ENCODE assay signal across 12 mouse cellular contexts in genomic region chr11:53786058-53787031, GRCm38 (mm10). TPM values are rescaled to one million over a fixed set of nuclear protein-coding genes. Genes with fewer than 3 reads are reported as not detected.
DNase-seq lines count a peak whose midpoint lies in the region; ATAC-seq lines count a peak whose summit lies in the region.
"Had no signal": no experiment of that assay in that cellular context is flagged by ENCODE, and none has a peak within 500 bp of the region (broad histone marks: within the 10 kb centered on the region; RNA-seq: fewer than 3 reads in every experiment).

No protein-coding gene starts in this region.

- peak; percentile 56 for DNase-seq in adrenal gland, postnatal 10 days
- DNase-seq in adrenal gland, postnatal 4 days (ENCODE audit: low spot score in 2 of 2), result no peak
- peak; percentile 47 for DNase-seq in kidney, postnatal 14 days
- DNase-seq in kidney, adult 18-20 months, result no peak
- DNase-seq in naive thymus-derived CD4-positive, alpha-beta T cell, adult 2 months (ENCODE audit: low read depth), result peak; percentile 60
- no peak for DNase-seq in left cerebral cortex, adult 11 months (ENCODE audit: low spot score)
- DNase-seq in testis, postnatal 10 days (ENCODE audit: low spot score), result no peak
- DNase-seq: right cerebral cortex, adult 18-20 months had no signal

- peak; percentile 54 for ATAC-seq in inflammation-experienced regulatory T-cells, adult 6 months
- ATAC-seq: forebrain, embryonic 14.5 days; midbrain, embryonic 16.5 days had no signal

RNA-seq across cellular contexts. Expression of gene Gm17334, which starts 13.4 kb away (rescaled TPM):
- total RNA-seq in adrenal gland, postnatal 10 days (2021), result 1 to 10 TPM in 1 of 2 experiments, not detected in 1; 1.2 TPM
- total RNA-seq in adrenal gland, postnatal 4 days (2021), result 1 to 10 TPM in 1 of 2 experiments, under 1 TPM in 1; 0.82 to 1.1 TPM
- polyA plus RNA-seq in inflammation-experienced regulatory T-cells, adult 6 months (2017; shearing (Covaris generic)), result 1 to 10 TPM; 5.6 to 9.0 (median 6.7) TPM
- polyA plus RNA-seq: forebrain, embryonic 14.5 days; hindbrain, embryonic 13.5 days; midbrain, embryonic 16.5 days had no signal

RNA-seq across cellular contexts. Expression of gene Irf1, which starts 16.5 kb away (rescaled TPM):
- total RNA-seq in adrenal gland, postnatal 10 days (2021), result 10 to 100 TPM; 20.0 to 36.7 TPM
- 10 to 100 TPM; 33.6 to 40.2 TPM for total RNA-seq in adrenal gland, postnatal 4 days (2021)
- polyA plus RNA-seq in inflammation-experienced regulatory T-cells, adult 6 months (2017; shearing (Covaris generic)), result 100 to 1,000 TPM; 273 to 355 (median 291) TPM

Comparison
In these comparisons a context has a peak if more than half of its experiments do, and no peak if none do; other contexts are left out.
1. DNase-seq: peak in adrenal gland, postnatal 10 days (single experiment), kidney, postnatal 14 days (single experiment) and naive thymus-derived CD4-positive, alpha-beta T cell, adult 2 months (single experiment); none in adrenal gland, postnatal 4 days (0 of 2), kidney, adult 18-20 months (single experiment), left cerebral cortex, adult 11 months (single experiment) and testis, postnatal 10 days (single experiment).